Mouse (Mus musculus) midbrain, embryonic 10.5 days (tissue): Measurements from ENCODE around the gene Lasp1. TPM values are rescaled to one million over a fixed set of nuclear protein-coding genes. Genes with fewer than 3 reads are reported as not detected.

Experiments used
- DNase-seq: peaks from one replicate; pipeline ENCODE4 v3.0.0-alpha.2; 2017; ENCODE audit warnings: low spot score
- H3K27ac ChIP-seq: fragments of 300-500 bp; sonication (generic); replicated peaks from 2 replicates; pipeline ENCODE4 v1.5.1; 2016; ENCODE audit warnings: mild to moderate bottlenecking
- H3K27me3 ChIP-seq: fragments of 300-500 bp; sonication (generic); 2 replicates; pipeline ENCODE4 v1.6.1; 2016; ENCODE audit warnings: low read depth, mild to moderate bottlenecking; ENCODE audit not compliant: poor library complexity, severe bottlenecking
- H3K36me3 ChIP-seq: fragments of 300-500 bp; sonication (generic); 2 replicates; pipeline ENCODE4 v1.6.1; 2016; ENCODE audit warnings: mild to moderate bottlenecking, moderate library complexity
- H3K4me1 ChIP-seq: fragments of 300-500 bp; sonication (generic); 2 replicates; pipeline ENCODE4 v1.6.1; 2016
- H3K4me3 ChIP-seq: fragments of 300-500 bp; sonication (generic); 2 replicates; pipeline ENCODE4 v1.5.1; 2016; ENCODE audit warnings: mild to moderate bottlenecking, moderate library complexity
- H3K9me3 ChIP-seq: fragments of 300-500 bp; sonication (generic); replicated peaks from 2 replicates; pipeline ENCODE4 v1.6.1; 2016; ENCODE audit warnings: mild to moderate bottlenecking
- WGBS: fragments of 180-500 bp; shearing (Covaris S2); methylation state at CpG from one replicate; pipeline ENCODE4 v1.1.7; 2016; 5-methylcytosine and 5-hydroxymethylcytosine counted together
- polyA plus RNA-seq: library from polyadenylated mRNA; unstranded; fragments of >200 nt; fragmentation: Nextera tagmentation; extraction: Ambion mirVana; gene quantifications from 2 replicates; pipeline ENCODE4 v1.2.1, GENCODE M21; 2016

Lasp1 gene
- polyA plus RNA-seq, result 75.1 and 88.8 TPM in 2 replicates

GRCm38 (mm10) chr11:97798782-97799145, at the start of gene Lasp1:
Gene Lasp1 (plus strand): TSS chr11:97799000.
- Histone ChIP-seq H3K36me3 (0 out of 2 replicates have a peak, but pooled peaks cover 2% of the 10 kb centered on the region), H3K4me1 (peaks cover 40% of the 10 kb centered on the region), H3K27me3 (0 out of 2 replicates have a peak, but pooled peaks cover 6% of the 10 kb centered on the region), H3K9me3 (no peaks in the 10 kb centered on the region), H3K4me3 (peak within 1 kb of the TSS; percentile 95), H3K27ac (peak within 1 kb of the TSS; percentile 93)
- peak; percentile 91 for DNase-seq
- WGBS, result 1% methylated on average over 11 of the region's 11 CpGs

- peaks cover 4% of the 10 kb centered on the region; the same call in 1 of the 2 replicates for H3K9me3 ChIP-seq
- H3K4me3 ChIP-seq, result no peak overlapping the region
- no peaks in the 10 kb centered on the region for H3K27me3 ChIP-seq
- no peak for DNase-seq
- H3K4me1 ChIP-seq, result no peaks in the 10 kb centered on the region
- no peak overlapping the region for H3K27ac ChIP-seq
- WGBS, result 93% methylated on average over 8 of the region's 8 CpGs
- peaks cover 95% of the 10 kb centered on the region for H3K36me3 ChIP-seq
These were observed 45.5 kb upstream of the Lasp1 start for GRCm38 (mm10) chr11:97753277-97753676.

- DNase-seq, result no peak
- Histone ChIP-seq H3K27me3 (no peaks in the 10 kb centered on the region), H3K9me3 (no peaks in the 10 kb centered on the region), H3K36me3 (peaks cover 98% of the 10 kb centered on the region), H3K4me3 (no peak overlapping the region), H3K27ac (no peak overlapping the region), H3K4me1 (no peaks in the 10 kb centered on the region)
- 94% methylated on average over 1 of the region's 1 CpGs for WGBS
These were observed 40.7 kb upstream of the Lasp1 start for GRCm38 (mm10) chr11:97758125-97758524.

- Histone ChIP-seq H3K4me3 (no peak overlapping the region), H3K9me3 (no peaks in the 10 kb centered on the region), H3K4me1 (no peaks in the 10 kb centered on the region), H3K36me3 (peaks cover 98% of the 10 kb centered on the region), H3K27ac (no peak overlapping the region), H3K27me3 (no peaks in the 10 kb centered on the region)
- DNase-seq, result no peak
- WGBS, result 88% methylated on average over 6 of the region's 6 CpGs
These were observed 39.9 kb upstream of the Lasp1 start for GRCm38 (mm10) chr11:97758942-97759341.

- Histone ChIP-seq H3K27me3 (no peaks in the 10 kb centered on the region), H3K4me3 (no peak overlapping the region), H3K36me3 (peaks cover 79% of the 10 kb centered on the region), H3K27ac (no peak overlapping the region), H3K9me3 (no peaks in the 10 kb centered on the region), H3K4me1 (peaks cover 17% of the 10 kb centered on the region)
- DNase-seq, result no peak
These were observed 37.2 kb upstream of the Lasp1 start for GRCm38 (mm10) chr11:97761638-97762037.

- Histone ChIP-seq H3K9me3 (no peaks in the 10 kb centered on the region), H3K27ac (peak within 1 kb of the TSS; percentile 86)
- WGBS, result 1% methylated on average over 38 of the region's 38 CpGs
These were observed 32.5 kb upstream of the Lasp1 start, which contains the start of gene Cwc25 for GRCm38 (mm10) chr11:97766154-97766881. Gene Cwc25 (minus strand): TSS chr11:97766556.

GRCm38 (mm10) chr11:97769704-97770103, 29.1 kb upstream of the Lasp1 start:
- Histone ChIP-seq H3K27ac (no peak overlapping the region), H3K4me1 (peaks cover 16% of the 10 kb centered on the region), H3K9me3 (no peaks in the 10 kb centered on the region), H3K36me3 (peaks cover 3% of the 10 kb centered on the region; the same call in 1 of the 2 replicates), H3K27me3 (no peaks in the 10 kb centered on the region), H3K4me3 (no peak overlapping the region)
- 44% methylated on average over 2 of the region's 2 CpGs for WGBS
- DNase-seq, result no peak

More at GRCm38 (mm10) chr11:97766154-97766881, 32.5 kb upstream of the Lasp1 start, which contains the start of gene Cwc25:
- no peaks in the 10 kb centered on the region for H3K27me3 ChIP-seq
- peaks cover 20% of the 10 kb centered on the region for H3K4me1 ChIP-seq
- peaks cover 33% of the 10 kb centered on the region for H3K36me3 ChIP-seq
- peak; percentile 95 for DNase-seq
- peak within 1 kb of the TSS; percentile 68 for H3K4me3 ChIP-seq

- H3K4me1 ChIP-seq, result peaks cover 12% of the 10 kb centered on the region
- DNase-seq, result no peak
- 82% methylated on average over 14 of the region's 14 CpGs for WGBS
- H3K9me3 ChIP-seq, result no peaks in the 10 kb centered on the region
- H3K27me3 ChIP-seq, result no peaks in the 10 kb centered on the region
- H3K27ac ChIP-seq, result no peak overlapping the region
- peaks cover 20% of the 10 kb centered on the region for H3K36me3 ChIP-seq
- no peak overlapping the region for H3K4me3 ChIP-seq
These were observed 27.4 kb upstream of the Lasp1 start for GRCm38 (mm10) chr11:97771410-97771809.

GRCm38 (mm10) chr11:97775186-97775585, 23.6 kb upstream of the Lasp1 start:
- H3K27ac ChIP-seq, result 0 out of 2 replicates have a peak overlapping the region, but pooled peaks have one; percentile 28
- no peak overlapping the region for H3K4me3 ChIP-seq
- peaks cover 56% of the 10 kb centered on the region for H3K36me3 ChIP-seq
- H3K9me3 ChIP-seq, result no peaks in the 10 kb centered on the region
- peaks cover 17% of the 10 kb centered on the region for H3K4me1 ChIP-seq
- 77% methylated on average over 13 of the region's 13 CpGs for WGBS
- no peak for DNase-seq
- no peaks in the 10 kb centered on the region for H3K27me3 ChIP-seq

GRCm38 (mm10) chr11:97775808-97776496, 22.8 kb upstream of the Lasp1 start, which contains the start of gene 1700001P01Rik:
Gene 1700001P01Rik (minus strand): TSS chr11:97775918.
- peak; percentile 18 for DNase-seq
- 45% methylated on average over 17 of the region's 17 CpGs for WGBS
- H3K4me3 ChIP-seq, result peak within 1 kb of the TSS; percentile 5; the same call in 1 of the 2 replicates
- H3K27me3 ChIP-seq, result no peaks in the 10 kb centered on the region
- peaks cover 24% of the 10 kb centered on the region for H3K4me1 ChIP-seq
- H3K9me3 ChIP-seq, result no peaks in the 10 kb centered on the region
- H3K36me3 ChIP-seq, result peaks cover 64% of the 10 kb centered on the region
- 0 out of 2 replicates have a peak within 1 kb of the TSS, but pooled peaks have one; percentile 28 for H3K27ac ChIP-seq

- Histone ChIP-seq H3K4me3 (peak overlapping the region; percentile 5; the same call in 1 of the 2 replicates), H3K27me3 (no peaks in the 10 kb centered on the region), H3K36me3 (peaks cover 70% of the 10 kb centered on the region), H3K4me1 (peaks cover 28% of the 10 kb centered on the region), H3K27ac (no peak overlapping the region), H3K9me3 (no peaks in the 10 kb centered on the region)
- 60% methylated on average over 5 of the region's 5 CpGs for WGBS
- DNase-seq, result peak; percentile 34
These were observed 22.2 kb upstream of the Lasp1 start for GRCm38 (mm10) chr11:97776497-97777128.

- no peak overlapping the region for H3K4me3 ChIP-seq
- peaks cover 70% of the 10 kb centered on the region for H3K36me3 ChIP-seq
- peaks cover 28% of the 10 kb centered on the region for H3K4me1 ChIP-seq
- no peaks in the 10 kb centered on the region for H3K27me3 ChIP-seq
- DNase-seq, result no peak
- WGBS, result 50% methylated on average over 2 of the region's 2 CpGs
- no peaks in the 10 kb centered on the region for H3K9me3 ChIP-seq
- no peak overlapping the region for H3K27ac ChIP-seq
These were observed 21.7 kb upstream of the Lasp1 start for GRCm38 (mm10) chr11:97777129-97777529.
